Mouse (Mus musculus) heart, postnatal 0 days (tissue): ENCODE data around the gene Pptc7. TPM values are rescaled to one million over a fixed set of nuclear protein-coding genes. Genes with fewer than 3 reads are reported as not detected.

Source experiments
- ATAC-seq: fragments of 200-750 bp; cut with Nextera tagmentation; 2 replicates; pipeline ENCODE4 v1.8.0; 2017; ENCODE audit warnings: low read depth, moderate number of reproducible peaks, moderate library complexity; ENCODE audit not compliant: insufficient read depth
- DNase-seq: peaks from one replicate; pipeline ENCODE4 v3.0.0-alpha.2; 2016; ENCODE audit warnings: low spot score
- H3K27ac ChIP-seq: fragments of 300-500 bp; sonication (generic); 2 replicates; pipeline ENCODE4 v1.5.1; 2014; ENCODE audit warnings: low read depth, mild to moderate bottlenecking
- H3K27me3 ChIP-seq: fragments of 300-500 bp; sonication (generic); 2 replicates; pipeline ENCODE4 v1.6.1; 2014; ENCODE audit warnings: low read length, mixed read lengths; ENCODE audit not compliant: control insufficient read depth, insufficient read depth
- H3K36me3 ChIP-seq: fragments of 300-500 bp; sonication (generic); replicated peaks from 2 replicates; pipeline ENCODE4 v1.6.1; 2014; ENCODE audit warnings: low read length, mixed read lengths; ENCODE audit not compliant: control insufficient read depth, insufficient read depth
- H3K4me1 ChIP-seq: fragments of 300-500 bp; sonication (generic); 2 replicates; pipeline ENCODE4 v1.6.1; 2014; ENCODE audit warnings: antibody characterized with exemption; ENCODE audit not compliant: control insufficient read depth, insufficient read depth
- H3K4me2 ChIP-seq: fragments of 300-500 bp; sonication (generic); 2 replicates; pipeline ENCODE4 v1.6.1; 2014; ENCODE audit warnings: low read depth, mild to moderate bottlenecking, low read length, moderate library complexity
- H3K4me3 ChIP-seq: fragments of 300-500 bp; sonication (generic); 2 replicates; pipeline ENCODE4 v1.5.1; 2014; ENCODE audit warnings: low read depth, low read length
- H3K9ac ChIP-seq: fragments of 300-500 bp; sonication (generic); replicated peaks from 2 replicates; pipeline ENCODE4 v1.6.1; 2014; ENCODE audit warnings: low read depth, low read length, mixed read lengths
- H3K9me3 ChIP-seq: fragments of 300-500 bp; sonication (generic); replicated peaks from 2 replicates; pipeline ENCODE4 v1.6.1; 2016; ENCODE audit warnings: low read length; ENCODE audit not compliant: control insufficient read depth
- CTCF ChIP-seq: IDR thresholded peaks from 2 replicates; pipeline ENCODE4 v1.5.1; 2016; ENCODE audit warnings: antibody characterized with exemption, control low read depth, low read depth
- EP300 ChIP-seq: IDR thresholded peaks from 2 replicates; pipeline ENCODE4 v1.6.1; 2016; ENCODE audit warnings: antibody characterized with exemption, low read depth
- WGBS: fragments of 180-500 bp; shearing (Covaris S2); extraction: QIAGEN DNeasy Blood & Tissue Kit; methylation state at CpG from one replicate; pipeline ENCODE4 v1.1.7; 2014; 5-methylcytosine and 5-hydroxymethylcytosine counted together
- polyA plus RNA-seq: library from polyadenylated mRNA; unstranded; fragments of >200 nt; fragmentation: Nextera tagmentation; extraction: Ambion mirVana; gene quantifications from 2 replicates; pipeline ENCODE4 v1.2.1, GENCODE M21; 2015
- total RNA-seq: library from RNA; depleted of rRNA; stranded (reverse); fragments of >200 nt; gene quantifications from 2 replicates; pipeline ENCODE4 v1.2.3, GENCODE M21; 2014; ENCODE audit warnings: low replicate concordance

Pptc7 gene
- total and polyA plus RNA-seq, 2 experiments from 2014 or later: 20.5 to 33.9 TPM

GRCm38 (mm10) chr5:122286191-122286590 is 2.0 kb downstream of the Pptc7 start:
- Histone ChIP-seq H3K4me2 (peak overlapping the region; percentile 92), H3K4me1 (peaks cover 26% of the 10 kb centered on the region), H3K4me3 (peak overlapping the region; percentile 96), H3K27me3 (no peaks in the 10 kb centered on the region), H3K9me3 (no peaks in the 10 kb centered on the region), H3K9ac (peak overlapping the region; percentile 96; the same call in 1 of the 2 replicates), H3K36me3 (no peaks in the 10 kb centered on the region; the same call in 1 of the 2 replicates), H3K27ac (peak overlapping the region; percentile 97)
- no peak for ATAC-seq
- DNase-seq: no peak
- TF ChIP-seq CTCF (no peak), EP300 (no peak)
- 69% methylated on average over 10 of the region's 10 CpGs for WGBS

- Histone ChIP-seq H3K9ac (no peak overlapping the region), H3K4me1 (peaks cover 28% of the 10 kb centered on the region), H3K27ac (no peak overlapping the region; the same call in 1 of the 2 replicates), H3K36me3 (no peaks in the 10 kb centered on the region; the same call in 1 of the 2 replicates), H3K9me3 (no peaks in the 10 kb centered on the region), H3K4me2 (peak overlapping the region; percentile 92; the same call in 1 of the 2 replicates), H3K4me3 (peak overlapping the region; percentile 13; the same call in 1 of the 2 replicates), H3K27me3 (no peaks in the 10 kb centered on the region)
- TF ChIP-seq CTCF (no peak), EP300 (no peak)
- ATAC-seq: no peak
- DNase-seq: no peak
- 60% methylated on average over 4 of the region's 4 CpGs for WGBS
Measured at GRCm38 (mm10) chr5:122287026-122287425, 2.9 kb downstream of the Pptc7 start.

- ATAC-seq (no peak), DNase-seq (no peak)
- no peaks in the 10 kb centered on the region for H3K9me3 ChIP-seq
- TF ChIP-seq CTCF (no peak), EP300 (no peak)
- H3K27me3 ChIP-seq: no peaks in the 10 kb centered on the region
- no peak overlapping the region for H3K4me2 ChIP-seq
- H3K36me3 ChIP-seq: no peaks in the 10 kb centered on the region; the same call in 1 of the 2 replicates
- H3K9ac ChIP-seq: no peak overlapping the region
- peaks cover 40% of the 10 kb centered on the region for H3K4me1 ChIP-seq
- WGBS: 55% methylated on average over 4 of the region's 4 CpGs
- no peak overlapping the region for H3K4me3 ChIP-seq
- peak overlapping the region; percentile 41; the same call in 1 of the 2 replicates for H3K27ac ChIP-seq
Measured at GRCm38 (mm10) chr5:122288147-122288811, 4.1 kb downstream of the Pptc7 start.

GRCm38 (mm10) chr5:122291149-122291548 is 7.0 kb downstream of the Pptc7 start:
- H3K36me3 ChIP-seq: no peaks in the 10 kb centered on the region; the same call in 1 of the 2 replicates
- ATAC-seq (no peak), DNase-seq (no peak)
- WGBS: 44% methylated on average over 6 of the region's 6 CpGs
- H3K9me3 ChIP-seq: no peaks in the 10 kb centered on the region
- H3K4me2 ChIP-seq: peak overlapping the region; percentile 47
- H3K27me3 ChIP-seq: no peaks in the 10 kb centered on the region
- peak overlapping the region; percentile 75 for H3K27ac ChIP-seq
- peak overlapping the region; percentile 30 for H3K9ac ChIP-seq
- TF ChIP-seq CTCF (no peak), EP300 (no peak)
- H3K4me1 ChIP-seq: peaks cover 44% of the 10 kb centered on the region
- H3K4me3 ChIP-seq: no peak overlapping the region

- Histone ChIP-seq H3K27me3 (no peaks in the 10 kb centered on the region), H3K9ac (peak overlapping the region; percentile 30), H3K36me3 (no peaks in the 10 kb centered on the region; the same call in 1 of the 2 replicates), H3K4me1 (peaks cover 39% of the 10 kb centered on the region), H3K9me3 (no peaks in the 10 kb centered on the region), H3K27ac (peak overlapping the region; percentile 75), H3K4me2 (peak overlapping the region; percentile 47), H3K4me3 (0 out of 2 replicates have a peak overlapping the region, but pooled peaks have one; percentile 3)
- TF ChIP-seq EP300 (no peak), CTCF (no peak)
- ATAC-seq (no peak), DNase-seq (no peak)
- WGBS: 37% methylated on average over 17 of the region's 17 CpGs
Measured at GRCm38 (mm10) chr5:122291553-122292339, 7.6 kb downstream of the Pptc7 start.
